Mouse (Mus musculus) hindbrain, embryonic 11.5 days (tissue): ENCODE results near the gene Kif1c. TPM values are rescaled to one million over a fixed set of nuclear protein-coding genes. Genes with fewer than 3 reads are reported as not detected.

Experiments used
- ATAC-seq: fragments of 200-750 bp; cut with Nextera tagmentation; 2 replicates; pipeline ENCODE4 v1.8.0; 2017; ENCODE audit warnings: mild to moderate bottlenecking, moderate TSS enrichment, moderate library complexity; ENCODE audit not compliant: low FRiP score
- DNase-seq: peaks from one replicate; pipeline ENCODE4 v3.0.0-alpha.2; 2015; ENCODE audit warnings: low spot score
- H3K27ac ChIP-seq: fragments of 300-500 bp; sonication (generic); 2 replicates; pipeline ENCODE4 v1.5.1; 2014; ENCODE audit warnings: mild to moderate bottlenecking, low read depth, low read length
- H3K27me3 ChIP-seq: fragments of 300-500 bp; sonication (generic); 2 replicates; pipeline ENCODE4 v1.6.1; 2014; ENCODE audit warnings: mild to moderate bottlenecking, low read length, moderate library complexity, mixed read lengths; ENCODE audit not compliant: control insufficient read depth, insufficient read depth
- H3K36me3 ChIP-seq: fragments of 300-500 bp; sonication (generic); 2 replicates; pipeline ENCODE4 v1.6.1; 2014; ENCODE audit warnings: mild to moderate bottlenecking, low read length, moderate library complexity, mixed read lengths; ENCODE audit not compliant: control insufficient read depth, insufficient read depth
- H3K4me1 ChIP-seq: fragments of 300-500 bp; sonication (generic); replicated peaks from 2 replicates; pipeline ENCODE4 v1.6.1; 2014; ENCODE audit warnings: low read length, mixed read lengths; ENCODE audit not compliant: control insufficient read depth, insufficient read depth
- H3K4me2 ChIP-seq: fragments of 300-500 bp; sonication (generic); replicated peaks from 2 replicates; pipeline ENCODE4 v1.6.1; 2014; ENCODE audit warnings: mild to moderate bottlenecking, low read depth, low read length
- H3K4me3 ChIP-seq: fragments of 300-500 bp; sonication (generic); 2 replicates; pipeline ENCODE4 v1.5.1; 2014; ENCODE audit warnings: low read depth, low read length
- H3K9ac ChIP-seq: fragments of 300-500 bp; sonication (generic); 2 replicates; pipeline ENCODE4 v1.6.1; 2014; ENCODE audit warnings: low read depth, low read length
- H3K9me3 ChIP-seq: fragments of 300-500 bp; sonication (generic); 2 replicates; pipeline ENCODE4 v1.6.1; 2016; ENCODE audit warnings: low read length; ENCODE audit not compliant: control insufficient read depth
- WGBS: fragments of 180-500 bp; shearing (Covaris S2); extraction: QIAGEN DNeasy Blood & Tissue Kit; methylation state at CpG from one replicate; pipeline ENCODE4 v1.1.7; 2014; 5-methylcytosine and 5-hydroxymethylcytosine counted together
- polyA plus RNA-seq: library from polyadenylated mRNA; unstranded; fragments of >200 nt; fragmentation: Nextera tagmentation; extraction: Ambion mirVana; gene quantifications from 2 replicates; pipeline ENCODE4 v1.2.1, GENCODE M21; 2014

The Kif1c gene
- polyA plus RNA-seq, 1 experiment from 2014 or later: 5.9 TPM

DNA sequence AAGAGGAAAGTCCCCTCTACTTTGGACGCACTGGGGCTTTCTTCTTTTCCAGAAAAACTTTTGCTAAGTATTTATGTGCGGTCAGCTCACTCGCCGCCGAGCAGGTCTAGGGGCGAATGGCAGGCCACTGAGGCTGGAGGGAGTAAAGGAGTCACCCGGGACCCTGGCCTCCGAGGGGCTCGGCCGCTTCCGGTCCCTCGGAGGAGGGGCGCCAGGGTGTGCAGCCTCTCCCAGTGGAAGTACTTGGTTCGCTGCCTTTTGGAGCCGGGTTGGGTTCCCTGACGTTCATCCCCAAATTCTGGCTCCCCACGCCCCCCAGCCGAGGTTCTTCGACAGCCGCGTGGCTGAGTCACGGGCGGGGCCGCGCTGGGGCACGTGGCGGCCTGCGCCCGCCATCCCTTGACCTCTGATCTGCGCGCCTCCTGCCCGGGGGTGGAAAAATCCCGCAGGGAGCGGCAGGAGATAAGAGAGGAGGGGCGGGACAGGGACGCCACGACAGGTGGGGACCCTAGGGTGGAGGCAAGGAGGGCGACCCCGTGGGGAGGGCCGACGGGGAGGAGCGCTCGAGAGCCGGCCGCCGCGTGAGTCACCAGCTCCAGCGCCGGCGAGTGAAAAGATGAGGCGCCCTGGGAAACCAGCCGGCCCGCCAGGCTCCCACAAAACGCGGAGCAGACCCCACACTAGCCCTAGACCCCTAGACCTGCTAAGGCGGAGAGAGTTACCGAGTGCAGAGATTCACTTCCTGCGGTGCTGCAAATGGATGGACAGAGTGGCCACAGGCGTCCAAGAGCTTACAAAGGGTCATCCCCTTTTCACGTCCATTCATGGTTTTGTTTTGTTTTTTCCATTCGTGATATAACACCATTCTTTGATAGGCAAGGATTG lies 44.5 kb upstream of the Kif1c start:
- no peaks in the 10 kb centered on the region; the same call in 1 of the 2 replicates for H3K36me3 ChIP-seq
- peak; percentile 52 for ATAC-seq
- under 1% methylated on average over 59 of the region's 61 CpGs for WGBS
- peak overlapping the region; percentile 99 for H3K4me3 ChIP-seq
- 0 out of 2 replicates have a peak, but pooled peaks cover 12% of the 10 kb centered on the region for H3K4me1 ChIP-seq
- H3K9me3 ChIP-seq: no peaks in the 10 kb centered on the region
- peak; percentile 74 for DNase-seq
- peak overlapping the region; percentile 97 for H3K9ac ChIP-seq
- H3K4me2 ChIP-seq: peak overlapping the region; percentile 84
- H3K27ac ChIP-seq: peak overlapping the region; percentile 96
- H3K27me3 ChIP-seq: no peaks in the 10 kb centered on the region

DNA sequence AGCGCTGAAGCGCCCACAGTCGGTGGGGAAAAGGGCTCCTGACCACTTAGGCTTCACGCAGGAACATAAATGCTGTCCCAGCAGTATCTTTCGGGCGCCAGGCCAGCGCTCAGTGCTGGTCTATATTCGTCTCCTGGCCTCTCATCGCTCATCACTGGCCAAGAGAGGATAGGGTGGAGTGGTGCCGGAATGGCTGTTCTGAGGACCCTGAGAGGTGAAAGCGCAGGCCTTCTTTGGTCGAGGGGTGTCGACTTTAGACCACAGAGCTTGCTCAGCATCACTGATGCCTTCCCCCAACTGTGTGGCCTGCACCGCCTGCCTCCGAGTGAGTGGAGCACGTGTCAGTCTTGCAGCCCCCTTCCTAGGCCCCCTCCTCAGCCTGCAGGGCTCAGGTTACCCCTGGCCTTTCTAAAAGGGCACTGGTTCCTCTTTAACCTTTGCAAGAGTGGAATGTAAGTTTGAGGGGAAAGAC lies 43.9 kb upstream of the Kif1c start:
- H3K36me3 ChIP-seq: no peaks in the 10 kb centered on the region; the same call in 1 of the 2 replicates
- DNase-seq (peak; percentile 58), ATAC-seq (no peak)
- 0 out of 2 replicates have a peak, but pooled peaks cover 12% of the 10 kb centered on the region for H3K4me1 ChIP-seq
- no peaks in the 10 kb centered on the region for H3K9me3 ChIP-seq
- peak overlapping the region; percentile 99; the same call in 1 of the 2 replicates for H3K4me3 ChIP-seq
- H3K4me2 ChIP-seq: peak overlapping the region; percentile 84
- H3K27me3 ChIP-seq: no peaks in the 10 kb centered on the region
- peak overlapping the region; percentile 97 for H3K9ac ChIP-seq
- 3% methylated on average over 16 of the region's 16 CpGs for WGBS
- peak overlapping the region; percentile 96; the same call in 1 of the 2 replicates for H3K27ac ChIP-seq

GRCm38 (mm10) chr11:70656964-70657363 lies 43.4 kb upstream of the Kif1c start, which contains the start of gene Eno3:
Gene Eno3, plus strand, starts transcription at chr11:70657202.
- peak within 1 kb of the TSS; percentile 99 for H3K4me3 ChIP-seq
- peak within 1 kb of the TSS; percentile 84 for H3K4me2 ChIP-seq
- DNase-seq (no peak), ATAC-seq (no peak)
- no peaks in the 10 kb centered on the region; the same call in 1 of the 2 replicates for H3K36me3 ChIP-seq
- 0% methylated on average over 3 of the region's 3 CpGs for WGBS
- H3K27ac ChIP-seq: peak within 1 kb of the TSS; percentile 96; the same call in 1 of the 2 replicates
- no peaks in the 10 kb centered on the region for H3K9me3 ChIP-seq
- peak within 1 kb of the TSS; percentile 97 for H3K9ac ChIP-seq
- H3K27me3 ChIP-seq: no peaks in the 10 kb centered on the region
- H3K4me1 ChIP-seq: 0 out of 2 replicates have a peak, but pooled peaks cover 10% of the 10 kb centered on the region

- Histone ChIP-seq H3K27me3 (no peaks in the 10 kb centered on the region), H3K27ac (no peak overlapping the region), H3K4me1 (0 out of 2 replicates have a peak, but pooled peaks cover 7% of the 10 kb centered on the region), H3K4me3 (no peak overlapping the region), H3K4me2 (no peak overlapping the region), H3K9ac (no peak overlapping the region), H3K9me3 (no peaks in the 10 kb centered on the region), H3K36me3 (no peaks in the 10 kb centered on the region; the same call in 1 of the 2 replicates)
- no peak for DNase-seq
- WGBS: 55% methylated on average over 6 of the region's 6 CpGs
- no peak for ATAC-seq
Measured at GRCm38 (mm10) chr11:70657573-70657972, 42.8 kb upstream of the Kif1c start.

DNA sequence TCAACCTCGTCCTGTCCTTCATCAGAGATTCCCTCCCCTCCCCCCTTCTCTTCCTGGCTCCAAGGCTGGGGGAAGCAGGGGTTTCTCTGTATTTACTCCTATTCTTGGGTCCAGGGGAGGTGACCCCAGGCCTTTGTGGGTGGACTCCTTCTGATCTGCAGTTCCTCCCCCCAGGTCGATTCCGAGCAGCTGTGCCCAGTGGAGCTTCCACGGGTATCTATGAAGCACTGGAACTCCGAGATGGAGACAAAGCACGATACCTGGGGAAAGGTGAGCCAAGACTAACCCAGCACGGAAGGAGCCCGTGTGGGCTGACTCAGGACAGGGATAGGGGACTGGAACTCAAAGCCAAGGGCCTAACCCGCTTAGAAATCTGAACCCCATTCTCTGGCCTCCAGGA lies 42.4 kb upstream of the Kif1c start:
- Histone ChIP-seq H3K4me2 (no peak overlapping the region), H3K27me3 (no peaks in the 10 kb centered on the region), H3K9me3 (no peaks in the 10 kb centered on the region), H3K36me3 (no peaks in the 10 kb centered on the region; the same call in 1 of the 2 replicates), H3K4me1 (0 out of 2 replicates have a peak, but pooled peaks cover 5% of the 10 kb centered on the region), H3K9ac (no peak overlapping the region), H3K27ac (no peak overlapping the region), H3K4me3 (no peak overlapping the region)
- no peak for ATAC-seq
- WGBS: 55% methylated on average over 9 of the region's 9 CpGs
- DNase-seq: no peak

- H3K4me1 ChIP-seq: 0 out of 2 replicates have a peak, but pooled peaks cover 5% of the 10 kb centered on the region
- WGBS: 86% methylated on average over 5 of the region's 5 CpGs
- H3K9ac ChIP-seq: no peak overlapping the region
- H3K9me3 ChIP-seq: no peaks in the 10 kb centered on the region
- no peak overlapping the region for H3K4me2 ChIP-seq
- no peak overlapping the region for H3K4me3 ChIP-seq
- H3K36me3 ChIP-seq: no peaks in the 10 kb centered on the region; the same call in 1 of the 2 replicates
- no peak for DNase-seq
- ATAC-seq: no peak
- H3K27me3 ChIP-seq: no peaks in the 10 kb centered on the region
- no peak overlapping the region for H3K27ac ChIP-seq
Measured at GRCm38 (mm10) chr11:70658521-70658920, 41.8 kb upstream of the Kif1c start.

DNA sequence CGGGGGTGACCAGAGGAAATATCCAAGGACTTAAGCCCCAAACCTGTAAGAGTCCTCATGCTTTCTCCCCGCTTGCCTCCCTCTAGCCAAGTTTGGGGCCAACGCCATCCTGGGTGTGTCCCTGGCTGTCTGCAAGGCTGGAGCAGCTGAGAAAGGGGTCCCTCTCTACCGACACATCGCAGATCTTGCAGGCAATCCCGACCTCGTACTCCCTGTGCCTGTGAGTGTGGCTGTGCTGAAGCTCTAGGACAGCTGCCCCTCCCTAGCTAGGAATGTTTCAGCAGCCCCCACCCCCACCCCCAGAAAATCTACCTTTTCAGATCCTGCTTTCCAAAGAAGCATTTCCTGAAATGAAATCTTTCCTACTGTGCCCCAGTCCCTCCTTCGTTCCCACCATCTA lies 41.4 kb upstream of the Kif1c start:
- H3K9me3 ChIP-seq: no peaks in the 10 kb centered on the region
- H3K4me1 ChIP-seq: 0 out of 2 replicates have a peak, but pooled peaks cover 5% of the 10 kb centered on the region
- DNase-seq: no peak
- no peak overlapping the region for H3K27ac ChIP-seq
- no peak overlapping the region for H3K4me3 ChIP-seq
- no peaks in the 10 kb centered on the region; the same call in none of the 2 replicates for H3K36me3 ChIP-seq
- no peak overlapping the region for H3K4me2 ChIP-seq
- no peaks in the 10 kb centered on the region for H3K27me3 ChIP-seq
- WGBS: 74% methylated on average over 8 of the region's 8 CpGs
- H3K9ac ChIP-seq: no peak overlapping the region
- no peak for ATAC-seq

GRCm38 (mm10) chr11:70660571-70660970 lies 39.8 kb upstream of the Kif1c start:
- Histone ChIP-seq H3K9ac (no peak overlapping the region), H3K27me3 (no peaks in the 10 kb centered on the region), H3K9me3 (no peaks in the 10 kb centered on the region), H3K4me1 (0 out of 2 replicates have a peak, but pooled peaks cover 5% of the 10 kb centered on the region), H3K36me3 (peaks cover 4% of the 10 kb centered on the region), H3K4me2 (no peak overlapping the region), H3K27ac (no peak overlapping the region), H3K4me3 (no peak overlapping the region)
- no peak for DNase-seq
- 88% methylated on average over 8 of the region's 8 CpGs for WGBS
- no peak for ATAC-seq
